Mouse (Mus musculus): Measurements from ENCODE around the gene Tulp1. TPM values are rescaled to one million over a fixed set of nuclear protein-coding genes. Genes with fewer than 3 reads are reported as not detected.
"Not testable (repeated sequence)": the region's sequence is repeated elsewhere in the genome, so short reads cannot be mapped to it uniquely, and the experiment has no call there.

The Tulp1 gene
- polyA plus RNA-seq (2017; shearing (Covaris generic)): under 1 TPM in 1 of 2 experiments, not detected in 1; 0.34 TPM

- ATAC-seq: no peak
These were observed at the start of gene Tulp1 for GRCm38 (mm10) chr17:28365122-28365521. Tulp1 (minus strand) TSS chr17:28365222.

- ATAC-seq: no peak
These were observed 46.4 kb upstream of the Tulp1 start for GRCm38 (mm10) chr17:28411381-28411960.

DNA sequence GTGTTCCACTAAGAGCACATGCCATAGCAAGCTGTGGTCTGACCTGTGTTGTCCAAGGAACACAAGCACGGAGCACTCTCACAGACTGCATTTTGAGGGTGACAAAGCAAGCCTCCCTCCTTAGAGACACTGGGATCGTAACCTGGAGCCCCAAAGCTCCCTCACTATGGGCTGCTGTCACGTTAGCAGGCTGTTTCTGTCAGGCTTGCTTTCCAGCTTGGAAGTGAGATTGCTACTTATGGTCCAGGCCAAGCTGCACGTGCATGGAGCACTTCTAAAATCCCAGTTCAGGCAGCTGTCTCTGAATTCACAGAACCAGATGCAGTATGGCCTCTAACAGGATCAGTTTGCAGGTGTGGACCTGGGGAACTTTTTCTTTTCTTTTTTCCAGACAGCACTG lies 45.7 kb upstream of the Tulp1 start:
- no peak for ATAC-seq

GRCm38 (mm10) chr17:28408251-28408918 lies 43.4 kb upstream of the Tulp1 start:
- no peak for ATAC-seq

DNA sequence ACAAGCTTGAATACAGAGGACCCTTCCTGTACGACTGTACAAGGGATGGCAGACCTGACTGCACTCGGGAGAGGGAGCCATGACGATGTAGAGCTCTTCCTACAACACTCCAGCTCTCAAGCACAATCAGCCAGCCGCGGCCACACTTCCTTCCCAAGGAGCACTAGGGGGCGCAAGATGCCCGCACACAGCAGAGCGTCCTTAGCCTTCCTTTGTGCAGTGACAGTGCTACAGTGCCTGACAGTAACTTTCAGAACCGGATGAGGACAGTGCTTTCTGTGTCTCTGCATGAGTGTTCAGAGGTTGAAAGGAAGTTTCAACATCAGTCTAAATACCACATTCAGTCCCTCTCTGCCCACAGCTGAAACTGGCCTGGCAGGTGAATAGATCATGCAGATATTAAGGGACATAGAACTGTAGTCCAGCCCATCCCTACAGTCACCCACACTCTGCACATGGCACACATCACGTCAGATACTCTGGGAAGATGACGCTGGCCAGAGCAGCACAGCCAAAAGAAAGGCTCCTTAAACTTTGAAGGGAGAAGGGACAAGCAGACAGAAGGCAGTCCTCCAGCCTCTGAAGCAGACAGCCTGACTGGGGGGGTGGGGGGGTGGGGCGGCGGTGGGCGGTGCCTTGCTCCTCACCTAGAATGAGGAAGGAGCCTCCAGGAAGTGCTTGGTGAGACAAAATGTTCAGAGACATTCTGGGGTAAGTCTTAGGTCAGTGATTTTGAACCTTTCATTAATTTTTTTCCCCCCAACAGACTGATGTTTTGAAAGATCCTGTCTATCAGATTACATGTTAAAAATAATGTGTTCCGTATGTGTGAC lies 42.6 kb upstream of the Tulp1 start:
- ATAC-seq: peak; percentile 92

DNA sequence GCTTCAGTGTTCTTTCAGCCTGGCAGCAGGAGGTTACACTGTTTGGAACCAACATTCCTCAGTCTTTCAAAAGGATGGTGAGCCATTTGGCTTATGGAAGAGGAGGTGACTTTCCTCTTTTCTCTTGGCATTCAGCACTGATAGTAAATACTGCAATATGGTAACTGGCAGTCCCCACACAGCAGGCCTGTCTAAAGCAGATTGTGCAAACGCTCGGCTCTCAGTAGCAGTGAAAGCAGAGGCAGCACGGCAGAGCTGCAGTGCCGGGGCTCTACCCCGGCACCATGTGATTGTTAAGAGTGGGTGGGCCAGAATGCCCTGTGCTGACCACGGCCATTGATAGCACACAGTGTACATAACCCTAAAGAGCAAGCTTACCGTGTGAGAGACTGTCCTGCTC lies 41.4 kb upstream of the Tulp1 start:
- no peak for ATAC-seq

- not testable (repeated sequence) for ATAC-seq
These were observed 39.7 kb upstream of the Tulp1 start for GRCm38 (mm10) chr17:28404745-28405144.

- ATAC-seq: no peak
These were observed 39.3 kb upstream of the Tulp1 start for GRCm38 (mm10) chr17:28404301-28404700.

- ATAC-seq: no peak
These were observed 30.0 kb upstream of the Tulp1 start for GRCm38 (mm10) chr17:28394994-28395393.

- no peak for ATAC-seq
These were observed 29.2 kb upstream of the Tulp1 start for GRCm38 (mm10) chr17:28394051-28394765.

DNA sequence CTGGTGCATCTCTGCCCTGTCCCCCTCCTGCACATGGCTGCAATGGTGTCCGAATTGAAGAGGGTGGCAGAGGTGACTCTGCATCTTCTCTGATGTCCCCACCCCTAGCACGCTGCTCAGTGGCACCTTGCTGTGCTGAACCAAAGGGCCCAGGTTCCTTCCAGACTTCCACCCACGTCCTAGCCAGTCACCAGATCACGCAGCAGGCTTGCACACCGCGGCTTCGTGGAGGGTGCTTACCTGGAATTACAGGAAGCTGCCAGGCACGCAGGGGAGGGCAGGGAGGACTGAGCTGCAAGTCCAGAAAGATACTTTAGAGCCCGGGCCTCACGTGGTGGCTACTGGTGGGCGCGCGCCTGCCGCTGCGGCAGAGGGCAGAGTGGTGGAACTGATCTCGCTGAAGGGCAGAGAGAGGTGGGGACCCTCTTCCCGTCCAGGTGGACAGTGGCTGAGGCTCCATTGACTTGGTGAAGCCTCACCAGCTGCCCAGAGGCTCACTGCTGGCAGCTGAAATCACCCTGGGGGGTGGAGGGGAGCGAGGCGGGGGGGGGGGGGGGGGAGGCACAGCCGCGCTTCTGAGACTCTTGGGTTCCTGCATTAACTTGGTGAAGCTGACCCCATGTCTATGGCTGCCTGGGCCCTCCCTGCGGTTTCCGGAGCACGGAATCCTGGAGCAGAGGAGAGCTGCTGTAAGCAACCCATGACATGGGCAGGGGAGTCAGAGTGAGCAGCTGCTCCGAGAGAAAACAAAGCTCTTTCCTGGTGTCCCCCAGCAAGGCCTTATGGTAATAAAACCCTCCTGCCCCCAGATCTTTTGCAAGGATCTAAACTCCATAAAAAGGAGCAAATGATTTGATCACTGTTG lies 26.8 kb upstream of the Tulp1 start:
- ATAC-seq: no peak

- ATAC-seq: no peak
These were observed 23.5 kb upstream of the Tulp1 start for GRCm38 (mm10) chr17:28388534-28388933.

DNA sequence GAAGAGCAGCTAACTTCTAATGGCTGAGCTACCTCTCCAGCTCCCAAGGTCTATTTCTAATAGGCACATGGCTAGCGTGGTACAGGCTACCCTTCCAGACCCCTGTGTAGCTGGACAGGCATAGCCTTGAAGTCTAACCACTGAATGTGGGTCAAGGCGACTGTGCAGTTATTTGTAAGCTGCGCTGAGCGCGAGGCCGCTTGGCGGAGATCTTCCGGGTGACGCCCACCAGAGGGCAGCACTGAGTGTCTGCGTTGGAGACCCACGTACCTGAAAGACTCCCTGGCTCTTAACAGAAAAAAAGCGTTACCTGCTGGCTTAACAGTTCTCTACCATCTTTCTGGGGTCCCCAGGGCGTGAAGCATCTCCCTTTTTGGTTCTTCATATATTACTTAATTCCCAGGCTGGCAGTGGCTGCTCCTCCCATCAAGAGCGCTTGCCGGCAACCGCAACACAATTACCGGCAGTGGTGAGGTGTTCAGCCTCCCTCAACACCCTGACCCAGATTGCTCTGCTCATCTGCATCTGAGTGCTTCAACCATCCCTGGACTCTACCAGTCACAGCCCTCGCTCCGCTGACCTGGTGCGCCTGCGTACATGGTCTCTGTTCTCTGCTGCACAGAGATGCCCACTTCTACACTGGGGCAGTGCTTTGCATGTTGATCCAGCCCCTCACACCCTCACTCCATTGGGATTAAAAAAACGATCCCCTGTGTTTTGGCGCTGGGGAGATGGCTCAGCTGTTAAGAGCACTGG lies 21.3 kb upstream of the Tulp1 start:
- ATAC-seq: peak; percentile 29

DNA sequence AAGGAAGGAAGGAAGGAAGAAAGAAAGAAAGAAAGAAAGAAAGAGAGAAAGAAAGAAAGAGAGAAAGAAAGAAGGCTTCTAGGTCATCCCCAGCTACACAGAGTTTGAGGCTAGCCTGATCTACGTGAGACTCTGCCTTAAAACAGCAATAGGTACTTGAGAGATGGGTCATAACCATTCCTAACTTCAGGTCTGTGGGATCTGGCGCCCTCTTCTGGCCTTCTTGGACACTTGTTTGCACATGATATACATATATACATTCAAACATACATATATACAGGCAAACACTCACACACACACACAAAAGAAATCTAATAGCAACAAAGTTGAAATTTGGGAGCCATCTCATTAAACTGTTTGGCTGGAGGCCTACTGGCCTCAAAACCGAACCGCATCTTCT lies 19.3 kb upstream of the Tulp1 start:
- no peak for ATAC-seq

GRCm38 (mm10) chr17:28380255-28380654 lies 15.2 kb upstream of the Tulp1 start:
- no peak for ATAC-seq

DNA sequence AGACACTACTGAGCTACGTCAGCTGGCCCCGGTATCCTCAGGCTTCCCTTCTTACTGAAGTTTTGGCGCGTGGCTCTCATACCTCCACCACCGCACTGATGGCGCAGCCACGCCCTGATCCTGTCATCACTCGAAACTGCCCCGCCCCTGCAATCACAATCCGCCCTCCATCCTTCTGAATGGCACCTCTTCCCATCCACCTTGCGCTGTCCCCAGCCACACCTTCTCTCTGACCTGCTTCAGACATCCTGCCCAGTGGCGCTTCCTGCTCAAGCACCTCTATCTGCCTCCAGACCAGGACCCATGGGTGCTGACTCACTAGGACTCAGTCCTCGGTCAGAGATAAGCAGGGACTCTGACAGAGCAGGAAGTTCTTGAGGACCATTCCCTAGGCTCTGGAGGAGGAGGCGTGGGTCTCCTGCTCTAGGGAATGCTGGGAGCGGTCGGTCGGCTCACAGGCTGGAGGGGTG lies 10.6 kb upstream of the Tulp1 start:
- ATAC-seq: peak; percentile 54

DNA sequence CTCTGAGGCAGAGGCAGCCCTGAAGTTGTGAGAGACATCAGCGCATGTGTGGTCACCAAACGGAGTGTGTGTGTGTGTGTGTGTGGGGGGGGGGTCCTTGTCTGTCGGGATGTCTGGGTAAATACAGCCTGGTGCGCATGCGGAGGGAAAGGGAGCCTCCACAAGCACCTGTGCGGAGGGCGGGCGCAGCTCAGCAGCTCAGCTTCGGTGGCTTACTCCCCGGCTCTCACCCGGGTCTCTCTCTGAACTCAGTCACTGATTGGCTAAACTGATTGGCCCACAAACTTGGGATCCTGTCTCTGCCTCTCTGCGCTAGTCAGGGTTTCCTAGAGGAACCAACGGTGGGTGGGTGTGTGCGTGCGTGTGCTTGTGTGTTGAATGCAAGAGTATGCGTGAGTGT lies 9.5 kb upstream of the Tulp1 start:
- no peak for ATAC-seq

DNA sequence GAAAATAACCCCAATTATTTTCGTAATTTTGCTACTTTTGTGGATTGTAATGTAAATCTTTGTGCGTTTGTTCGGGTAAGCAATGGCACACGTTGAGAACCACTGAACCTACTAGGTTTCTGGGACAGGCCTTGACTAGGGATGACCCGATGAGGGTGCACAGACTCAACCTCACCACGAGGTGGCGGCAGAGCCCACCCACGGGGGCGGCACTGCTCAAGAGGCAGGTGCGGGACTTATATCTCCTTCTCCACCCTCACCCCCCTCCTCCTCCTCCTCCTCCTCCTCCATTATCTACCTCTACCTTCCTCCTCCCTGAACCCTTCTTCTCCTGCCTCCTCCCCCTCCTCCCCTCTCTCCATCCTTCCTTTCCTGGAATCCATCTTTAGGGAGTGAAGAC lies 8.8 kb upstream of the Tulp1 start:
- peak; percentile 45 for ATAC-seq

- ATAC-seq: no peak
These were observed 6.9 kb upstream of the Tulp1 start for GRCm38 (mm10) chr17:28371941-28372340.

DNA sequence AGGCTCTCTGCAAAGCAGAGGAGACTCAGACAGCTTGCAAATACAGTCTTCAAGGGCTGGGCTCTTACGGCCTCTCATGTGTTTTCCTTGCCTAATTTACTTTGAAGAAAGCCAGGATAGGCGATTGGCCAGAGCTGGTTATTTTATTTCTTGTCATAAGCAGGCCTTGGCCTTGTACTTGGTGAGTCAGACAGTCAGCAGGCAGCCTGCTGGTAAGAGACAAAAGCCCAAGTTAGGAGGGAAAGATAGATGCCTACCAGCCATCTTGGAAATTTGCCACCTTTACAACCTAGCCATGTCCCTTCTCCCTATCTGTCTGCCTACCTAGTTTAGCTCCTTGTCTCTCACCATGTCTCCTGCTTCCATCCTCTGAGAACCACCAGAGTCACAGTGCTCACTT lies 6.3 kb upstream of the Tulp1 start:
- ATAC-seq: no peak

- no peak for ATAC-seq
These were observed 4.0 kb upstream of the Tulp1 start for GRCm38 (mm10) chr17:28369056-28369455.
